Mouse (Mus musculus) urinary bladder, postnatal 4 days (tissue): ENCODE measurements around the gene Hoxa4.

Source experiments
- DNase-seq, 2 experiments: peaks; one replicate each; pipeline ENCODE4 v3.0.0; 2021 to 2022; ENCODE audit warnings: low spot score in 2 of 2

Gene Hoxa4

DNA sequence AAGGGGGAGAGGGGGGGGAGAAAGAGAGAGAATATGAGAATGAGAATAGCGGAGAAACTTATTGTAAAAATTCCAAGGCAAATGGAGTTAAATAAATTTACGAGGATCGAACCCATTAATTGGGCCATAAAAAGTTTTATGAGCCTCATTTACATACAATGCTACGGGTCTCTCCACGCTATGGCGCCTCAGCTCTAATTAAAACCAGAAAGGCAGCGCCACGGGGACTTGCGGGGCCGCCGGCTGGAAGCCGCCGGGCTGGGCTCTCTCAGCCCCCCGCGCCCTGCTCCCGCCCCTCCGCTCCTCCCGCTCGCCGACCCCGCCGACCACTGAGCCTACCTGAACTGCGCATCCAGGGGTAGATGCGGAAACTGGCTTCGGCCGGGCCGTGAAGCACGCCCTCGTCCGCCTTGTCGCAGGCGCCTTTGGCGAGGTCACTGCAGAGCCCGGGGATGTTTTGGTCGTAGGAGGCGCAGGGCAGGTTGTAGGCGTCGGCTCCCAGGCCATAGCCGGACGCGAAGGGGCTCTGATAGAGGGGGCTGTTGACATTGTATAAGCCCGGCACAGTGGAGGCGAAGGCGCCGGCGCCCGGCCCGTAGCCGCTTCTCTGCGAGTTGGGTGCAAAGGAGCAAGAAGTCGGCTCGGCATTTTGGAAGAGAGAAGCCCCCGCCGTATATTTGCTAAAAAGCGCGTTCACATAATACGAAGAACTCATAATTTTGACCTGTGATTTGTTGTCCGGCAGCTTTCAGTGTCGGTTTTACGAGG lies 25.3 kb upstream of the Hoxa4 start:
- DNase-seq, result peak; percentile 33 to 59

- peak; percentile 19 to 58 for DNase-seq
These were observed 24.4 kb upstream of the Hoxa4 start for GRCm38 (mm10) chr6:52215771-52216535.

DNA sequence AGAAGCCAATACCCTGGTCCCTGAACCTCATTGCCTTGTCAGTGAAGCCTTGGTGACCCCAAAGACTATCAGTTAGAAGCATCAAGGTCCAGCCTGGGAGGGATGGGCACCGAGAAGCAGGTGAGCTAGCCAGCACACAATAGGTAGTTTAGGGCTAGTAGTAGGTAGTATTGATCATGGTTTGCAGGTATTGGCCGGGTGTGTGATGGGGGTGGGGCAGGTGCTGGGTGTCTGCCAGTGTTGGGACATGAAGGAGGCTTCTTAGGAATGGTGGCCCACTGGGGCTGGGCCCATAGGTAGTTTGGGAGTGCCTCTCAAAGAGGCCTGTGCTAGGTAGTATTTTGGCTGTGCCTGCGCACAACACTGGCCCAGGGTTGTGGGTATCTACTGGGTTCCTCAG lies 23.5 kb upstream of the Hoxa4 start:
- DNase-seq, result peak in 1 of 2 experiments; percentile 17

- DNase-seq, result no peak
These were observed 22.7 kb upstream of the Hoxa4 start for GRCm38 (mm10) chr6:52214271-52214670.

DNA sequence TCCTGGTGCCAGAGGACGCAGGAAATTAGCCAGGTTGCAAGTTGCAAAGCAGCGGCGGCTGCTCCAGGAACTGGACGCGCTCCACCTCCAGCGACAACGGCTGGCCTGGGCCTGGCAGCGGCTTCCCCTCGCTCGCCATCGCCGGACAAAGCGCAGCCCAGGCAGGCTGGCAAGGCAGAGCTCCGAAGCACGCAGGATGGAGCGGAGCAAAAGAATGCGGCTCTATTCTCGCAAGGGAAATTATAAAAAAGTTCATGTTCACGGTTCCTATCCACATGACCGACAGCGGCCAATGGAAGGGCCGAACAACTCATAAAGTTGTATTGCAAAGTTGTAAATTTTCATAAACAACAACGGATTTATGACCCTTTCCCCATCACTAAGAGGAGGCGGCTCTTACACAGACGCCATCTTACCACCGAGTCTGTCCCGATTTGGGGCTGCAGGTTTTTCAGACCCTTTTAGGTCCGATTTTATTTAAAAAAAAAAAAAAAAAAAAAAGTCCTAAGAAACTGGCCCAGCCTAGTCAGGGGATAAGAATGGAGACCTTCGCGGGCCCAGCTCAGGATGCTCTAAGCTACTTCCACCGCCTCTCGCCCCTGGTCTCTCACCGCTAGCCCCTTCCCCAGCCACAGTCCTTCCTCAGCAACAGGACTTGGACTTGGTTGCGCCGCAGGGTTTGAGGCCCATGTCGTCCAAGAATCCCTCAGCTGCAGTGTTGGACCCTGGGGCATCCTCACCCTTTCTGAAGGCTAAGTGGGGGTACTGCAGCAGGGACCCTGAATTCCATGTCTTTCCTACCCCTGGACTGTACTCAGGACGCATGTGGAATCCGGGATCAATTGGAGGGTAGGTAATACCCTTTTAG lies 21.8 kb upstream of the Hoxa4 start, which contains the start of the genes Hoxa3 and Gm28308:
Gene Hoxa3, minus strand, starts transcription at position 218 of the 868 bp plus-strand sequence.
Gene Gm28308, minus strand, starts transcription at position 221 of the 868 bp plus-strand sequence.
- DNase-seq, result peak; percentile 60 to 62

DNA sequence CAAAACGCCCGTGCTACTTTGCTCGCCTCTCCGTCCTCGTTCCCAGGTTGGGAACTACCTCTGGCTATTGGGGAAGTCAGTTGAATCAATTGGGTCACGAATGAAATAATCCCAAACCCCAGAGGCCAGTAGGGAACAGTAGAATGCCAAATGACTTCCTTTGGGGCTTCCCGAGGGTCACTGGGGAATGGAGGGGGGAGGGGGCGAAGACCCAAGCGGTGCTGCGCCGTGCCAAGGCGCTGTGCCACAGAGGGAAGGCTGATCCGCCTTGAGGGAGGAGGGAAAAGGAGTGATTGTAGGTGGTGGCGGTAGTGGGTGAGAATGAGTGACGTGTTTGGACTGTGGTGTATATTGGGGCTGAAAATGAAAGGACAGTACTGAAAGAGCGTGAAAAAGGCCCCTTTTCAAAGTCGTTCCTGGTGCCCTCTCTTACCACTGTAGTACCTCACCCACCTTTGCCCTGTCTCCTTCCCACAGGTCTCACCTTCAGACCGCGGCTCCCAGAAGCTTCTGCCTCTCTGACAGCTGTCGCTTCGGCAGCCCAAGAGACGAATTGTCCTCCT lies 21.1 kb upstream of the Hoxa4 start:
- DNase-seq, result peak in 1 of 2 experiments; percentile 18

DNA sequence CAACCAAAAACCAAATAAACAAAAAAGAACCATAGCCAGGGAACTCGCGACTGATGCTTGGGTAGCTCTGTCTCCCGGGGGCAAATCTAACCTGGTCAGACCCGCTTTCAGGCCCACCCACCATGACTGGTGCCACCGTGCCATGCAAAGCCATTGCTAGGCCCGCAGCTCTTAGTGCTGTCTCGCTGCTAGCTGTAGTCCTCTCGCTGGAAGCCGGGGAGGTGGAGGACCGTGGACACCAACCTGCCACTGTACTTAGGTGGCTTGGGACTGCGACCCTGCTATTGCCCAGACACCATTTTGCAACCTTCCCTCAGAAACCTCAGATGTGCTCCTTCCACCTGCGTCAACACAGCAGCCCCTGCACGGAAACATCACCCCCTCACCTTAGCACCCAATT lies 20.4 kb upstream of the Hoxa4 start:
- peak; percentile 19 to 59 for DNase-seq

- peak; percentile 73 to 81 for DNase-seq
These were observed 19.8 kb upstream of the Hoxa4 start for GRCm38 (mm10) chr6:52211170-52211935.

GRCm38 (mm10) chr6:52209685-52210046 lies 18.1 kb upstream of the Hoxa4 start:
- DNase-seq, result peak in 1 of 2 experiments; percentile 16

- no peak for DNase-seq
These were observed 17.5 kb upstream of the Hoxa4 start for GRCm38 (mm10) chr6:52208868-52209684.

DNA sequence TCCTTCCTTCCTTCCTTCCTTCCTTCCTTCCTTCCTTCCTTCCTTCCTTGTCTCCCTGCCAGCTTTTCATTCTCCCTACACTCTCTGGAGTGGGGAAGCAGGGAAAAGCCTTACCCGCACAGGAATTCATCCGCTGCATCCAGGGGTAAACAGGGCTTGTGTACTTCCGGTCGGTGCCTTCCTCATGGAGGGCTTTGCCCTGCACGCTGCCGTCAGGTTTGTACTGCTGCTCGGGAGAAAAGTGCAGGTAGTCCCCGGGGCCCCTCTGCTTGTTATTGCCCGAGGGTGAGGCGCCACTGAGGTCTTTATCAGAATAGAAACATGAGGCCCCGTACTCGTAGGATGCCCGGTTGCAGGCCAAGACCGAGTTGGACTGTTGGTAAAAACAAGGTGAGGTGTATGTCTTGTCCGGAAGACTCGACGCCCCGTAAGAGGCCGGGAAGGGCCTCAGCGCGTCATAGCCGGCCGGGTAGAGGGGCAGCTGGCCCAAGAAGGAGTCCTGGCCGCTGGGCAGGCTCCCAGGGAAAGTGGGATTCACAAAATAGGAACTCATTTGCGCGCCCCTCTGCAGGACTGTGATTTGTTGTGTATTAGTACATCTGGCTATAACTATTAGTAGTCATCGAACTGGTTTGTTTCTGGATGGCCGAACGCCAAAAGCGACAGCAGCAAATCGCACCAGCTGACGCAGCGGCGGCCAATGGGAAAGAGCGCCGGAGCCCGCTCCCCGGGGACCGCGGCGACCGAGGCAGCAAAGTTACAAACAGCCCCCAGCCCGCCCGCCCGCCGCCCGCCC lies 16.7 kb upstream of the Hoxa4 start, which contains the start of gene Hoxa6:
Gene Hoxa6, minus strand, starts transcription at position 651 of the 796 bp plus-strand sequence.
- DNase-seq, result no peak

DNA sequence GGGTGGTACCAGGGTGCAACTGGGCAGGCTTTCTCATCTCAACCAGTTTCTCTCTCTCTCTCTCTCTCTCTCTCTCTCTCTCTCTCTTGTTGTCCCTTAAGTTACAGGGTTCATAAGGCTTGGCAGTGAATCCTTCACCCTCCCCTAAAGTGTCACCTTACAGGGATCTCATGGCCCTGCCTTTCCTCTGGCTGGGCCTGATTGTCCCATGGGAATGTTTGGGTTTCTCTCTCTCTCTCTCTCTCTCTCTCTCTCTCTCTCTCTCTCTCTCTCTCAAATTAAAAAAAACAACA lies 16.1 kb upstream of the Hoxa4 start:
- DNase-seq, result no peak

DNA sequence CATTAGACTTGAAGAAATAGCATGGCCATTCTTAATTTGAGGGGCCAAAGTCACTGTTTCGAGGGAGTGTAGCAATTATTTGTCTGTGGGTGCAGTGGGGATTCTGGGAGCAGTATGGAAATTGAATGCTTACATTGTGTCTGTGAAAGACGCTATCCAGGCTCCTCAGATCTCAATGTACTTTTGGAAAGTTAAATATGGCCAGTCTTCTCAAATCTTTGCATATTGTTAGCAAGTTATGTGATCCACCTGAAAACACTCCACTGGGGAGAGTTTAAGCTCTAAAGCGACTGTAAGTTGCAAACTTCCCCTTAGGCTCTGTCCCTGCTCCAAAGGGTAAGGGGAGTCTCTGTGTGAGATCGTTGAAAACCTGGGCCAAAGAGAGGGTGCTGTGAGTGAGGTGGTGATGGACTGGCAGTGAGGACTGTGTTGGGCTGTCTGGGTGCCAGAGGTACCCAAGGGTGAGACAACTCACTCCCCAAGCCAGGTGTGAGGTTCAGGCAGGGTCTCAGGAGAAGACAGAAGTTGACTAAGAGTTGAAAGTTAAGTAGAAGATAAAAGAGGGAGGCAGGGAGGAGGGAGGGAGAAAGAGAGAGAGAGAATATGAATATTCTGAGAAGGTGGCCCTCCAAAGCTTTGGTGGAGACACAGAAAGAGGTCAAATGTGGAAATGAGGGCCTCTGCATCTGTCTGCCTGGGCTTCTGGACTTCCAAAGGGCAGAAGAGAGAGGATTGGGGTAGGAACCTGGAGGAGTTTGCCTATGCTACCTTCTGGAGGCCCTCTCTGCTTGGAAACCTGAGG lies 15.5 kb upstream of the Hoxa4 start:
- DNase-seq, result no peak

DNA sequence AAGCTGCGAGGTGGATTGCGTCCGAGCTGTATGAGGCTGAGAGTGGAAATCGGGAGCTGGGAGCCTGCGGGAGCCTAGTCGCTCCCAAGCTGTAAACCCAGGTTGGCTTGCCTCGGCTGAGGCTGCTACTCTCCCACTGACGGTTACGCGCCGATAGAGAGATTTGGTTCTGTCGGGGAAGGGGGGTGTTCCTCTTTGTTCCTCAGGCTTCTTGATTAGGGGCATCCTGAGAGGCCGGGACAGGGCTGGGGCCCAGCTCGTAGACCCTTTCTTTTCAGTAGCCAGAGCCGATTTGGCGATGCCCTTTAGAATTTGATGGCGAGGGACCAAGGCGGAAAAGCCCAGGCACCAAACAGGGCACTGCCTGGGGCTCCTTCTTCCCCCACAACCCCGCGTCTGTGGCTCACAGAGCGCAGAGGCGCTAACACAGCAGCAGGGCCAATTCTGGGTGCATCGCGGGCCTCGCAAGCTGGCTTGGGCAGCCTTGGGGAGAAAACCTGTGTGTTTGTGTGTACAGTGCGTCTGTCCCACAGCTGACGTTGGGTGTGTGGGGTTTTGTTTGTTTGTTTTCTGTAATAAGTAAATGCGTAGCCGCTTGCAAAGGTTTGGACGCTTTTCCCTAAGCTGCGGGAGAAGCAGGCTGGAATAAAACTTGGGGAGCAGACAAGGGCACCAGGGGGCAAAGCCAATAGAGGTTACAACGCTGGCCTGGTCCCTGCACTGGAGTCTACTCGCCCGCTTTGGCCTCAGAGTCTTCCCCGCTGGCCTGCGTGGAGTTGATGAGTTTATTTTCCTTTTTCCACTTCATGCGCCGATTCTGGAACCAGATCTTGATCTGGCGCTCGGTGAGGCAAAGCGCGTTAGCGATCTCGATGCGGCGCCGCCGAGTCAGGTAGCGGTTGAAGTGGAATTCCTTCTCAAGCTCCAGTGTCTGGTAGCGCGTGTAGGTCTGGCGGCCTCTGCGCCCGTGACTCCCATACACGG lies 14.4 kb upstream of the Hoxa4 start:
- DNase-seq, result no peak

GRCm38 (mm10) chr6:52205221-52205620 lies 13.7 kb upstream of the Hoxa4 start:
- DNase-seq, result no peak

- peak in 1 of 2 experiments; percentile 86 for DNase-seq
These were observed 12.6 kb upstream of the Hoxa4 start, which contains the start of gene Hoxa5 for GRCm38 (mm10) chr6:52204050-52204752. TSS of gene Hoxa5 (minus strand) at chr6:52204587.
